Mouse (Mus musculus): ENCODE measurements around the gene Hibch.

DNA sequence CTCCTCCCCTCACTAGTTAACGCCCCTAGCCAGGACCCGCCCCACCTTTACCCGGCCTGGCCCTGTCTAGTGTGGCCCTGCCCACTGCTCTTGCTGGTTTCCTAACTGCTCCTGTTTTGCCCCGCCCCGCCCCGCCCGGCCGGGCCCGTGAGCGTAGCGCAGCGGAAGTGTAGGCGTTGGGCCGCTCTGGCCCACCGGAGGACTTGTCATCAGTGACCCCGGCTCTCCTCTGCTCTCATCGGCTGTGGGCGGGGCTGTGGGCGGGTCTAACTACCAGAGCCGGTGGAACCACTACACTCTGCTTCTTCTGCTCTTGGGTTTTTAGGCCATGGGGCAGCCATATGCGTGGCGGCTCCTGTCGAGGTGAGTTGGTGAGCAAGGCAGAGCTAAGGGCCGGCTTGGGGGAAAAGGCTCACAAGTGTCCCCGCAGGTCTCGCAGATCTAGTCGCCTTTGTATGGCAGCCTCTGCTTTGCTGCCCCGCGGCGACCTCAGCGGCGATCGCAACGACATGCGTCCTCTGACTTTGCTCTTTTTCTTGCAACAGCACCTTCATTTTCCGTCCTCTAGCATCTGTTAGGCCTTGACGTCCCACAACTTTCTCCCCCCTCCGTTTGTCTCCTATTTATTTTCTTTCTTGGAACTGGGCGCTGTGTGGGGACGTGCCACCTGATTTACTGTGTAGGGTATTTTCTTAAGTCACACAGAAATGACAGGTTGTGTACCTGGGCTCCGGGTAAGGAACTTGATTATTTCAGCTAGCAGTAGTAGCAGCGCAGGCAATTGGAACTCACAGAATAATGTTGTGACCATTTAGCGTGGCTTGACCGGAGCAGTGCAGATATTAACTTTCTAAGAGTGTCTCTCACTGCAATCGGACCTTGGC lies at the start of gene Hibch:
- TF ChIP-seq CTCF (IDR thresholded peaks at IDR 0.05; ENCODE audit: insufficient read depth, low read depth, low read length) = no peak
- TF ChIP-seq POLR2A (IDR thresholded peaks at IDR 0.05; ENCODE audit: insufficient read depth, low read depth, low read length) = peak; percentile 69

All from olfactory bulb, adult 2 months (tissue).